15 mouse cellular contexts compared by ENCODE assay signal in the genomic region with DNA sequence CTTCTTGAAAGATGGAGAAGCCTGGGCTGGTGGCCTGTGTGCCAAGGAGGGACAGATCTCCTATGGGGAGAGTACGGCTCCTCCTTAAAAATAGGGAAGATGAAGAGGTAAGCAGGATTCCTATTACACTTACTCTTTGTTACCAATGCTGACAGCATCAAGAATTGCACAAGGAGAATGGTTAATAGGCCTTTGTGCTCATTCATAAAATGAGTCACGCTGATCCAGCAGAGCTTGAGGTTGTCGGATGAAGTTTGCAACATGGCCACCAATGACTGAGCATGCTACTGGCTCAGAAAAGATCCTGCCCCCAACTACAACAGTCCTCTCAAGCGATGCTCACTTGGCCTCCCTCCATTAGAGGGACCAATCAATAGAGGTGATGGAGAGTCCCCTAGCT.
"Had no signal": no experiment of that assay in that cellular context is flagged by ENCODE, and none has a peak within 500 bp of the region (broad histone marks: within the 10 kb centered on the region; RNA-seq: fewer than 3 reads in every experiment).

No protein-coding gene starts in this region.

- H3K9me3 ChIP-seq: limb, embryonic 13.5 days; midbrain, embryonic 10.5 days; neural tube, embryonic 15.5 days had no signal

- H3K36me3 ChIP-seq: limb, embryonic 13.5 days; midbrain, embryonic 10.5 days; neural tube, embryonic 15.5 days had no signal

- H3K9ac ChIP-seq: limb, embryonic 13.5 days; liver, embryonic 14.5 days; neural tube, embryonic 15.5 days had no signal

- DNase-seq: kidney, postnatal 4 days; left cerebral cortex, postnatal 4 days; lung, adult 18-20 months; lung, postnatal 4 days; midbrain, embryonic 14.5 days; right cerebral cortex, adult 18-20 months; right cerebral cortex, postnatal 25 days; thymus, postnatal 4 days had no signal

- H3K4me3 ChIP-seq: limb, embryonic 13.5 days; midbrain, embryonic 10.5 days; myocyte; neural tube, embryonic 15.5 days had no signal

- H3K27ac ChIP-seq: kidney, postnatal 0 days; layer of hippocampus, adult 2 months; limb, embryonic 13.5 days; liver, embryonic 14.5 days; midbrain, embryonic 10.5 days; neural tube, embryonic 15.5 days had no signal

- H3K4me2 ChIP-seq: neural tube, embryonic 15.5 days had no signal

- H3K27me3 ChIP-seq: limb, embryonic 13.5 days; neural tube, embryonic 15.5 days had no signal
